Mouse (Mus musculus): ENCODE measurements around the gene Tcp11l1.

DNA sequence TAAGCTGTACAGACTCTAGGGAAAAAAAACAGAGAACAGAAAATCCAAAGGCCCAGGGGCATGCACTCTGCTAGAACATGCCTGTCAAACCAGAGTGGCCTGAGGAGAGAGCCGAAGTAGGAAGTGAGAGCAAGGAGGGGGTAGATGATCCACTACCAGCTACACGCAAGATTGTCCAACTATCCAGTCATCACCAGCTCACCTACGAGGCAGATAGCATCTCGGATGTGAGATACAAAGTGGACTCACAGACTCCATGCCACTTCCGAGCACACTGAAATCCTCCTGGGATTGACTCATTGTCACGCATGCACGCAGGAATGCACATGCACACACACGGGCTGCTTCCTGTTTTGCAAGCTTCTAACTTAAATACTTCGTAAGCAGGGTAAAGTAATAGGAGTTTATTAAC is 20.1 kb upstream of the Tcp11l1 start:
- TF ChIP-seq CTCF (IDR thresholded peaks at IDR 0.05; ENCODE audit: low read depth) (no peak), EP300 (IDR thresholded peaks at IDR 0.05; ENCODE audit: low read depth) (no peak)

Data from liver, embryonic 14.5 days (tissue).